Mouse (Mus musculus): ENCODE measurements around the gene Ptn. TPM values are rescaled to one million over a fixed set of nuclear protein-coding genes. Genes with fewer than 3 reads are reported as not detected.
"Not testable (repeated sequence)": the region's sequence is repeated elsewhere in the genome, so short reads cannot be mapped to it uniquely, and the experiment has no call there.

Ptn gene
- total and polyA plus RNA-seq, 3 experiments, result not detected

DNA sequence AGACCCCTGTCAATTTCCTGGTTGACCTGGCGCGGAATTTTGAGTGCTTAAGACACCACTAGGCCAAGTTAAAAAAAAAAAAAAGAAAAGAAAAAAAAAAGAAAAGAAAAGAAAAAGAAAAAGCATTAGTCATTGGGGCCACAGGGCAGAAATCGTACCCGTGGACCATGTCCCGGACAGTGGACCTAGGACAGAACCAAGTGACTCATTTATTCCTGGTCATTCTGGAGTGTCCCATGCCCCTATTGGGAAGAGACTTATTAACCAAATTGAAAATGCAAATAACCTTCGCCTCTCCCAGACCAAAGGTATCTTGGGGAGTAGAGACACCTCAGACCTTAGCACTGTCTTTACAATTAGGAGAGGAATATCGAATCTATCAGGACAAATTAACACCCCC, 80.2 kb downstream of the Ptn start:
- H3K9ac ChIP-seq (ENCODE audit: insufficient read depth, low read depth); in situ Hi-C loops (cut with MboI; ENCODE audit: low pct_ligation_motif_present, low pct_unique_long_range_greater_than_20kb, low sequenced_read_pairs); H3K9me3 ChIP-seq (replicated peaks; ENCODE audit: low read length); H3K36me3 ChIP-seq (replicated peaks in 1 of 2; ENCODE audit: control insufficient read depth in 1 of 2, insufficient read depth in 1 of 2, low read length in 1 of 2); DNase-seq (ENCODE audit: extremely low read depth); H3K27me3 ChIP-seq (replicated peaks); H3K79me2 ChIP-seq (replicated peaks; ENCODE audit: control insufficient read depth, extremely low read depth, insufficient read depth, poor library complexity, severe bottlenecking); dilution Hi-C loops (cut with MboI; ENCODE audit: extremely low pct_ligation_motif_present, extremely low pct_unique_long_range_greater_than_20kb, low sequenced_read_pairs); H3K4me2 ChIP-seq (ENCODE audit: insufficient read depth, low read depth, poor library complexity, severe bottlenecking); H3K4me3 ChIP-seq (replicated peaks in 1 of 3; ENCODE audit: low read depth in 2 of 3, low read length in 2 of 3, poor library complexity in 1 of 3); H3K27ac ChIP-seq (ENCODE audit: insufficient read depth, low read depth); H3K4me1 ChIP-seq (ENCODE audit: control insufficient read depth in 1 of 2, insufficient read depth in 2 of 2): not testable (repeated sequence)

DNA sequence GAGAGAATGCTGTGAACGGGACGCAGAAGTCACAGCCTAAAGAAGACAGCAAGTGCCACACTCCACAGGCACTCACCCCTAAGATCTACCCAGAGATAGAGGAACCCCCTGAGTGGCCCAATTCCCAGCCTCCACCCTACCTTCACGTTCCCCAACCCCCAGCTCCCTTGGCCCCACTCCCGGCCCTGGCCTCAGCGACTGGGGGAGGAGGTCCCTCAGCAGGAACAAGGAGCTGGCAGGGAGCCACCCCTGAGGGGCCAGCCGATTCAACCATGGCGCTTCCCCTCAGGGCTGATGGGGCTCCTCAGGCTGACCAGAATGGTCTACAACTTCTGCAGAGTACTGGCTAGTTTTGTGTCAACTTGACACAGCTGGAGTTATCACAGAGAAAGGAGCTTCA, 81.9 kb downstream of the Ptn start:
- Histone ChIP-seq H3K4me3 (replicated peaks in 1 of 3; ENCODE audit: low read depth in 2 of 3, low read length in 2 of 3, poor library complexity in 1 of 3) (no peak overlapping the region), H3K36me3 (replicated peaks in 1 of 2; ENCODE audit: control insufficient read depth in 1 of 2, insufficient read depth in 1 of 2, low read length in 1 of 2) (no peaks in the 10 kb centered on the region), H3K4me2 (ENCODE audit: insufficient read depth, low read depth, poor library complexity, severe bottlenecking) (no peak overlapping the region), H3K27ac (ENCODE audit: insufficient read depth, low read depth) (no peak overlapping the region), H3K79me2 (replicated peaks; ENCODE audit: control insufficient read depth, extremely low read depth, insufficient read depth, poor library complexity, severe bottlenecking) (no peaks in the 10 kb centered on the region), H3K27me3 (replicated peaks) (no peaks in the 10 kb centered on the region), H3K4me1 (ENCODE audit: control insufficient read depth in 1 of 2, insufficient read depth in 2 of 2) (peaks cover 0 to 5% of the 10 kb centered on the region in 2 experiments; a peak in 1 of 4 replicates), H3K9me3 (replicated peaks; ENCODE audit: low read length) (no peaks in the 10 kb centered on the region), H3K9ac (ENCODE audit: insufficient read depth, low read depth) (no peak overlapping the region)
- dilution Hi-C loops (cut with MboI; ENCODE audit: extremely low pct_ligation_motif_present, extremely low pct_unique_long_range_greater_than_20kb, low sequenced_read_pairs), result no loop called here
- TF ChIP-seq MEF2A (IDR thresholded peaks at IDR 0.05; ENCODE audit: borderline replicate concordance, low read depth, low read length) (no peak), BHLHE40 (IDR thresholded peaks at IDR 0.05; ENCODE audit: low read depth, low read length) (no peak), ELF1 (IDR thresholded peaks at IDR 0.05; ENCODE audit: low read depth, low read length) (no peak), USF2 (conservative IDR thresholded peaks at IDR 0.05; ENCODE audit: low read depth, low read length) (no peak), CHD2 (IDR thresholded peaks at IDR 0.05; ENCODE audit: low read length) (no peak), IRF4 (IDR thresholded peaks at IDR 0.05; ENCODE audit: low read depth, low read length) (no peak), UBTF (IDR thresholded peaks at IDR 0.05; ENCODE audit: low read depth, low read length) (no peak), RAD21 (IDR thresholded peaks at IDR 0.05; ENCODE audit: low read depth, low read length) (no peak)
- DNase-seq (ENCODE audit: extremely low read depth), result no peak
- in situ Hi-C loops (cut with MboI; ENCODE audit: low pct_ligation_motif_present, low pct_unique_long_range_greater_than_20kb, low sequenced_read_pairs), result no loop called here

DNA sequence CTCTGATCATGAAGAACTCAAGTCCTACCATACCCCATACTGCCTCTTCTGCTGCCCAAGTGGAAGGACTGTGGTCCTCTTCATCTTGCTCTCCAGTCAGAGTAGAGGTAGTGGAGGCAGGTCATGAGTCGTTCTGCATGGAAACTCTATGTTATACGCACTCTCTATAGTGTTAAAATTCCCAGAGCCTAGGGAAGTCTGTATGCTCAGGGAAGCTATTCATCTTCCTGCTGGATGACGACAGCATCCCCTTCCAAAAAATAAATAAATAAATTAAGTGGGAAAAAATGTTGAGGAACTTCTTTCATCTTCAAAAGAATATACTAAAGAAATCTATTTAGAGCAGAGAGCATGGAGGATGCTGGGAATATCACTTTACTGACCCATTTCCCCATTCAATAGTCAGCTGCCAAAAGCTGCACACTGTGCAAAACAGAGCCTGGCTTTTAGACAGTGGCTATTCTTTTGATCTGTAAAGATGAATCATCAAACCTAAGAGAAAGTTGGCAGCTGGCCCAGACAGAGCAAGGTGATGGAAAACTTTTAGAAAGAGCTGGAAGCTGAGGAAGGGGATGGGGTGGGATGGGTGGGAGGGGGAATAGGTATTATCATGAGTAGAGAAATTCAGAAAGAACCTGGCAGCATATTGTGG, 84.4 kb downstream of the Ptn start:
- H3K9me3 ChIP-seq (replicated peaks; ENCODE audit: low read length), result no peaks in the 10 kb centered on the region
- in situ Hi-C loops (cut with MboI; ENCODE audit: low pct_ligation_motif_present, low pct_unique_long_range_greater_than_20kb, low sequenced_read_pairs), result no loop called here
- H3K36me3 ChIP-seq (replicated peaks in 1 of 2; ENCODE audit: control insufficient read depth in 1 of 2, insufficient read depth in 1 of 2, low read length in 1 of 2), result no peaks in the 10 kb centered on the region
- H3K9ac ChIP-seq (ENCODE audit: insufficient read depth, low read depth), result no peak overlapping the region
- no peak overlapping the region for H3K4me2 ChIP-seq (ENCODE audit: insufficient read depth, low read depth, poor library complexity, severe bottlenecking)
- no peaks in the 10 kb centered on the region for H3K79me2 ChIP-seq (replicated peaks; ENCODE audit: control insufficient read depth, extremely low read depth, insufficient read depth, poor library complexity, severe bottlenecking)
- no peak overlapping the region for H3K27ac ChIP-seq (ENCODE audit: insufficient read depth, low read depth)
- dilution Hi-C loops (cut with MboI; ENCODE audit: extremely low pct_ligation_motif_present, extremely low pct_unique_long_range_greater_than_20kb, low sequenced_read_pairs), result no loop called here
- H3K4me1 ChIP-seq (ENCODE audit: control insufficient read depth in 1 of 2, insufficient read depth in 2 of 2), result peaks cover 0 to 5% of the 10 kb centered on the region in 2 experiments; a peak in 1 of 4 replicates
- no peak for DNase-seq (ENCODE audit: extremely low read depth)
- TF ChIP-seq ZC3H11A (IDR thresholded peaks at IDR 0.05; ENCODE audit: low read depth, low read length) (no peak), SIN3A (IDR thresholded peaks at IDR 0.05; ENCODE audit: low read length) (no peak), UBTF (IDR thresholded peaks at IDR 0.05; ENCODE audit: low read depth, low read length) (no peak), MAZ (IDR thresholded peaks at IDR 0.05; ENCODE audit: low read depth, low read length) (no peak), MEF2A (IDR thresholded peaks at IDR 0.05; ENCODE audit: borderline replicate concordance, low read depth, low read length) (no peak), RAD21 (IDR thresholded peaks at IDR 0.05; ENCODE audit: low read depth, low read length) (no peak), KAT2A (IDR thresholded peaks at IDR 0.05; ENCODE audit: insufficient replicate concordance, low read length) (no peak), CHD2 (IDR thresholded peaks at IDR 0.05; ENCODE audit: low read length) (no peak), ZMIZ1 (IDR thresholded peaks at IDR 0.05; ENCODE audit: low read depth, low read length) (no peak), POLR2AphosphoS2 (IDR thresholded peaks at IDR 0.05; ENCODE audit: low read depth, low read length) (no peak), NELFE (IDR thresholded peaks at IDR 0.05; ENCODE audit: low read depth, low read length) (no peak), CTCF (conservative IDR thresholded peaks at IDR 0.05 in 1 of 2, IDR thresholded peaks at IDR 0.05 in 1 of 2; ENCODE audit: low read depth in 2 of 2, low read length in 2 of 2) (no peak), HCFC1 (IDR thresholded peaks at IDR 0.05; ENCODE audit: low read depth, low read length) (no peak), ZNF384 (IDR thresholded peaks at IDR 0.05; ENCODE audit: low read depth, low read length) (no peak)
- H3K27me3 ChIP-seq (replicated peaks), result no peaks in the 10 kb centered on the region
- H3K4me3 ChIP-seq (replicated peaks in 1 of 3; ENCODE audit: low read depth in 2 of 3, low read length in 2 of 3, poor library complexity in 1 of 3), result no peak overlapping the region
